Mouse (Mus musculus) spleen, postnatal 14 days (tissue): ENCODE measurements around the gene Gper1.

ENCODE experiments used
- DNase-seq, 2 experiments: peaks; one replicate each; pipeline ENCODE4 v3.0.0; 2021 to 2022; ENCODE audit warnings: low spot score in 2 of 2

Gper1 gene

DNA sequence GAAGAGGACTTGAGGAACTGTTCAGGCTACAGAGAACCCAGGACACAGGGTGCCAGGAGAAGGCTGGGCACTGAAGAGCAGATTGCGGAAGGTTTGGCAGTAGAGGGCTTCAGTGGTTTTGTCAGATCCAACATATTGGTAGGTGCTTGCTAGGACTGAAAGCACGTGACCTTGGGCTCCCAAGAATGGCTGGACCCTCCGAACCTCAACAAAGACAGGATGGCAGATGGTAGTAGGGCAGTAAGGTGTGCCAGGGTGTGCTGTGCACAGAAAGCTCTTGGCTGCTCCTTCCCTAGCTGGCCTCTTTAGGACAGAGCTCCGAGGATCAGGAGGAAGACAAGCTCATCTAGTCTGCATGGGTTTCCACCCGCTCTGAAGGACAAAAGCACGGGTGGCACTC, 11.8 kb upstream of the Gper1 start:
- no peak for DNase-seq

DNA sequence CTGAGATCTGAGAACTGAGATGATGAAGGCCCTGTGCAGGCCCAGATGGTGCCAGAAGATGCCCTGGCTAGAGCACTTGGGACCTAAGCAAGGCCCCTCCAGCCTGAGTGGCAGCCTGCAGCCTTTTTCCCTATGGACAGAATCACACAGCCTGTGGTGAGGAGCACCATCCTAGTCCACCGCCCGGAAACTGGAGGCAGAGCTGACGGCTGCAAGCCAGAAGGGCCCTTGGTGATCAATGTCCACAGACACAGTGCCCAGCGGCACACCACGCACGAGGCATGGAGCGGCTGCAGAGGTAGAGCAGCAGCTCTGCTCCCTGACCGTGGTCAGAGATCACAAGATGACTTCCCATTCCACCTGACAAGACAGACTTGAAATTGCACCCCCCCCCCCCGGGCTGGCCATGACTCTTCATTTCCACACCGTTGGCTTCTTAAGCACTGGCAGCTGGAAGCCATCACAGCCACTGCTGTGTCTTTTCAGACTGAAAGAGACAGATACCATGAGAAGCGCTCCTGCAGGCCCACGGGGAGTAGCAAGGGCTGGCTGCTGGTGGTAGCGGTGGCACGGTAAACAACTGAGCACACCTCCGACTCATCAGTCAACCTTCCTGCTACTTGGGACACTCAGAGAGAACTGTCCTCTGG, 11.2 kb upstream of the Gper1 start:
- DNase-seq: no peak

- DNase-seq: no peak
These were observed 9.4 kb upstream of the Gper1 start for GRCm38 (mm10) chr5:139413545-139413944.

GRCm38 (mm10) chr5:139415001-139415400, 8.0 kb upstream of the Gper1 start:
- no peak for DNase-seq

- DNase-seq: no peak
These were observed 6.0 kb upstream of the Gper1 start for GRCm38 (mm10) chr5:139416942-139417341.

GRCm38 (mm10) chr5:139417480-139417879, 5.5 kb upstream of the Gper1 start:
- no peak for DNase-seq

- no peak for DNase-seq
These were observed 4.8 kb upstream of the Gper1 start for GRCm38 (mm10) chr5:139418110-139418509.

- no peak for DNase-seq
These were observed 4.3 kb upstream of the Gper1 start for GRCm38 (mm10) chr5:139418633-139419032.

DNA sequence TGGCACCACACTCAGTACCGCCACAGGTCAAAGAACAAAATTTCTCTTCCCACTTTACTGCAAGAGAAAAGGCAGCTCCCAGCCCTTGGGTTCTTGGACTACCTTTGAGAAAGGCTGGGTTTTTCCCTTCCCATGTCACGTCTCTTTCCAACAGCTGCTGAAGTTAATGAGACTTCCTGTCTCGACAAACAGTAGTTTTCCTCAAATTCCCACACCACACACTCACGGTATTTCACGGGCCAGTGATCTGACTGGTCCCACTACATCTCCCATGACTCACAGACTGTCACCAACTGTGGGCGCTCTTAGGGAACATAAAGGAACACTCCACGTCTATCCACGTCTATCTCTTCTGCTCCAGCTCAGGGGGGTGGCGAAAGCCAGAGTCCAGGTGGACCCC, 2.2 kb downstream of the Gper1 start:
- no peak for DNase-seq

- no peak for DNase-seq
These were observed 4.0 kb downstream of the Gper1 start for GRCm38 (mm10) chr5:139427001-139427400.

DNA sequence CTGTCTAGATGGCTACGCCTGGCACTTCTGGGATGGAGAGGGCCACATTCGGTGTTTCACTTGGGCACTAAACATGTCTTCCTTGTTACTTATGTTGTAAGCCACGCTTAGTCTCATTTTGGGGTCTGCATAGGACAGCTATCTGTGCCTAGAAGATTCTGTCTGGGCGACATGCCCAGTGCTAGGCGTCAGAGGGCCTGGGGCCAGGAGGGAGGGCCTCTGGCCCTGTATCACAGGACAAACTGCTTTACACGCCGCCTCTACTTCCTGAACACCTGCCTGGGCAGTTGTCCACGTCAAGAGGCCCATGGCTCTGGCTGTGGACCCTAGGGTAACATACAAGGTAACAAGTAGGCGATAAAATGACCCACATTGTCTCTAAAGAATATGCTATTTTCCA, 5.0 kb downstream of the Gper1 start:
- DNase-seq: no peak

- no peak for DNase-seq
These were observed 6.9 kb downstream of the Gper1 start for GRCm38 (mm10) chr5:139429818-139430341.

DNA sequence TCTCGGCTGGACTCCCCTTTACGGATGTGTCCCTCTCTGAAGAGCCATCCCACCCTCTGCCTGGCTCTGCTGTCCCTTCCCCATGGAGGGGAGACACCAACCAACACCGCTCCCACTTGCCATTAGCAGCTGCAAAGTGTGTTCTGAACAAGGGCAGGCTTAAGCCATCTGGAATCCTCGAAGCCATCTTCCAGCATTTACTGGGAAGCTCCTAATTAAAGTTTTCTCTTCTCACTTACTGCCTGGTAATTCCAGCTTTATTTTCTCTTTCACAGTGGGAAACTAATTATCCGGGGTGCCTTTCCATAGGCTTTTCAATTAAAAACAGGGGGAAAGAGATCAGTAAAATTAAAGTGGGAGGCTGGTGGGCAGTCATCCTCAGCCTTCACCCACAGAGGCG, 9.4 kb downstream of the Gper1 start:
- DNase-seq: no peak

- DNase-seq: no peak
These were observed 10.0 kb downstream of the Gper1 start for GRCm38 (mm10) chr5:139432747-139433508.

DNA sequence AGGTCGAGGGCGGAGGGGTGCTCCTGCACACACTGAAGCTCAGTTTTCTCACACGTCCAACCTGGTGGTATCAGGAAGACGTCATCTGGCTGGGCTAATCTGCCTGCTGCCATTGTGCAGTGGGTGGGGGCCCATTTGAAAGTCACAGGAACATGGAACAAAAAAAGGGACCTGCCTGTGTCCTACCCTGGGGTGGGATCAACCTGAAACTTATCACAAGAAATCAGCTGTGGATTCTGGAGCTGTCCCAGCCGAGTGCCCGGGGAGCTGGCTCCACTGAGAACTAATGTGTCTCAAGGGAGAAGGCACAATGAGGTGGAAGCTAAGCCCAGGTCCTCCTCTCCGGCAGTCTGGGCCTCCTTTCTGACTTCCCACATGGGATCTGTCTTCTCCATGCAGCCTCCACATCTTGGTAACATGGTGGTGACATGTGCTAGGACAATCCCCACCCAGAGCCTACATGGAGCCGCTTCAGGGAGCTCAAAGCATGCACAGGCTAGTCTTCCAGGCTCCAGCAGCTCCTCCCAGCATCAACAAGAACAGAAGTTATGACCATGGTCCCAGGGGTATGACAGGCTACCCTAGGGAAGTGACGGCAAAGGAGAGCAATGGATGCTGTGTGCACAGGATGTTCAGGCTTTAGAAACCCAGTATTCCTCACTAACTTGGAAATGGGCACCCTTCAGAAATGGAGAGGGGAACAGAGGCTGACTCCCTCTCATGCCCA, 11.1 kb downstream of the Gper1 start:
- no peak for DNase-seq

GRCm38 (mm10) chr5:139434940-139435339, 12.0 kb downstream of the Gper1 start:
- DNase-seq: no peak

- DNase-seq: no peak
These were observed 14.8 kb downstream of the Gper1 start for GRCm38 (mm10) chr5:139437769-139438168.

- DNase-seq: no peak
These were observed 15.5 kb downstream of the Gper1 start for GRCm38 (mm10) chr5:139438440-139438839.

GRCm38 (mm10) chr5:139440451-139440850, 17.5 kb downstream of the Gper1 start:
- DNase-seq: no peak

- no peak for DNase-seq
These were observed 18.2 kb downstream of the Gper1 start for GRCm38 (mm10) chr5:139440926-139441725.

GRCm38 (mm10) chr5:139441726-139442018, 18.7 kb downstream of the Gper1 start:
- DNase-seq: no peak

DNA sequence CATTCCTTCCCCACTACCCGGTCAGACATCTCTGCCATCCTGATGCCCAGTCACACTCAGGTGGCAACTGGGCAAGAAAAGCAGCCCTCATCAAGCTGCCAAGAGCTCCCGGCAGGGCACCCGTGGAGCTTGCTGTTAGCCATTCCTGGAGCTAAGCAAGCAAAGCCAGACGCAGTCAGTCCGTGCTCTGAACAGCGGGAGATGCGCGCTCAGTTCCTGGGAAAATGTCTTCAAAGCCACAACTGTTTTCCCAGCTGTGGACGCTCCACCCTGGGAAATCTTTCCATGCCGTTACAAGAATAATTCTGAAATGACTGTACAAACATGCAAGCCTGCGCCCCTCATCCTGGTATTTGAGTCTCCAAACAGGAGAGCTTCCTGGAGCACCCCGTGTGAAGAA, 19.5 kb downstream of the Gper1 start:
- DNase-seq: no peak
